Mouse (Mus musculus): Measurements from ENCODE around the gene Sardh.

Gene Sardh

GRCm38 (mm10) chr2:27248211-27248610 is at the start of gene Sardh:
TSS of gene Sardh (minus strand) at chr2:27248337.
- no peak for DNase-seq (ENCODE audit: extremely low read depth, low read depth, low spot score)

- no peak for DNase-seq (ENCODE audit: extremely low read depth, low read depth, low spot score)
Measured at GRCm38 (mm10) chr2:27296656-27297406, 48.7 kb upstream of the Sardh start.

GRCm38 (mm10) chr2:27294777-27295176 is 46.6 kb upstream of the Sardh start:
- DNase-seq (ENCODE audit: extremely low read depth, low read depth, low spot score) = no peak

- DNase-seq (ENCODE audit: extremely low read depth, low read depth, low spot score) = no peak
Measured at GRCm38 (mm10) chr2:27289019-27289418, 40.9 kb upstream of the Sardh start.

GRCm38 (mm10) chr2:27286971-27287710 is 39.0 kb upstream of the Sardh start:
- no peak for DNase-seq (ENCODE audit: extremely low read depth, low read depth, low spot score)

GRCm38 (mm10) chr2:27284441-27284840 is 36.3 kb upstream of the Sardh start:
- no peak for DNase-seq (ENCODE audit: extremely low read depth, low read depth, low spot score)

GRCm38 (mm10) chr2:27281771-27282170 is 33.6 kb upstream of the Sardh start:
- DNase-seq (ENCODE audit: extremely low read depth, low read depth, low spot score) = no peak

GRCm38 (mm10) chr2:27280920-27281611 is 32.9 kb upstream of the Sardh start:
- no peak for DNase-seq (ENCODE audit: extremely low read depth, low read depth, low spot score)

- DNase-seq (ENCODE audit: extremely low read depth, low read depth, low spot score) = no peak
Measured at GRCm38 (mm10) chr2:27278859-27279258, 30.7 kb upstream of the Sardh start.

- DNase-seq (ENCODE audit: extremely low read depth, low read depth, low spot score) = no peak
Measured at GRCm38 (mm10) chr2:27268325-27268724, 20.2 kb upstream of the Sardh start.

GRCm38 (mm10) chr2:27265819-27266218 is 17.7 kb upstream of the Sardh start:
- DNase-seq (ENCODE audit: extremely low read depth, low read depth, low spot score) = no peak

- no peak for DNase-seq (ENCODE audit: extremely low read depth, low read depth, low spot score)
Measured at GRCm38 (mm10) chr2:27262984-27263383, 14.8 kb upstream of the Sardh start.

- no peak for DNase-seq (ENCODE audit: extremely low read depth, low read depth, low spot score)
Measured at GRCm38 (mm10) chr2:27251434-27251833, 3.3 kb upstream of the Sardh start.

GRCm38 (mm10) chr2:27247487-27247863 is 662 bp downstream of the Sardh start:
- DNase-seq (ENCODE audit: extremely low read depth, low read depth, low spot score) = no peak

- DNase-seq (ENCODE audit: extremely low read depth, low read depth, low spot score) = peak; percentile 86
Measured at GRCm38 (mm10) chr2:27246712-27247486, 1.2 kb downstream of the Sardh start.

GRCm38 (mm10) chr2:27245947-27246346 is 2.2 kb downstream of the Sardh start:
- peak; percentile 84 for DNase-seq (ENCODE audit: extremely low read depth, low read depth, low spot score)

- DNase-seq (ENCODE audit: extremely low read depth, low read depth, low spot score) = no peak
Measured at GRCm38 (mm10) chr2:27237342-27237741, 10.8 kb downstream of the Sardh start.

GRCm38 (mm10) chr2:27235729-27236128 is 12.4 kb downstream of the Sardh start:
- no peak for DNase-seq (ENCODE audit: extremely low read depth, low read depth, low spot score)

- DNase-seq (ENCODE audit: extremely low read depth, low read depth, low spot score) = no peak
Measured at GRCm38 (mm10) chr2:27232376-27232775, 15.8 kb downstream of the Sardh start.

- DNase-seq (ENCODE audit: extremely low read depth, low read depth, low spot score) = no peak
Measured at GRCm38 (mm10) chr2:27229481-27230105, 18.5 kb downstream of the Sardh start.
